28 mouse cellular contexts compared by ENCODE assay signal in genomic region chr4:82325409-82326139, GRCm38 (mm10).
DNase-seq lines count a peak whose midpoint lies in the region; ATAC-seq and TF ChIP-seq lines count a peak whose summit lies in the region.
"Had no signal": no experiment of that assay in that cellular context is flagged by ENCODE, and none has a peak within 500 bp of the region (broad histone marks: within the 10 kb centered on the region; RNA-seq: fewer than 3 reads in every experiment).

No protein-coding gene starts in this region.

- ATAC-seq in forebrain, embryonic 11.5 days (replicated peaks; ENCODE audit: low FRiP score) = 0 out of 2 replicates have a peak, but pooled peaks have one; percentile 27
- 0 out of 2 replicates have a peak, but pooled peaks have one; percentile 6 for ATAC-seq in midbrain, embryonic 12.5 days (ENCODE audit: low FRiP score, low read depth)
- ATAC-seq in forebrain, embryonic 13.5 days = peak; percentile 41
- ATAC-seq: activated CD4-positive, CD25-positive, alpha-beta regulatory T cell, adult 4 months; hindbrain, postnatal 0 days; intestine, embryonic 15.5 days; midbrain, embryonic 13.5 days had no signal

- H3K27me3 ChIP-seq in forebrain, embryonic 11.5 days (ENCODE audit: control insufficient read depth, insufficient read depth, low read length) = no peaks in the 10 kb centered on the region
- no peaks in the 10 kb centered on the region for H3K27me3 ChIP-seq in forebrain, embryonic 10.5 days (ENCODE audit: poor library complexity, severe bottlenecking)
- H3K27me3 ChIP-seq in midbrain, embryonic 12.5 days = no peaks in the 10 kb centered on the region
- no peaks in the 10 kb centered on the region for H3K27me3 ChIP-seq in midbrain, embryonic 10.5 days (ENCODE audit: low read depth, poor library complexity, severe bottlenecking)
- no peaks in the 10 kb centered on the region for H3K27me3 ChIP-seq in forebrain, embryonic 13.5 days
- no peaks in the 10 kb centered on the region for H3K27me3 ChIP-seq in myocyte (ENCODE audit: control insufficient read depth, insufficient read depth, insufficient read length)
- H3K27me3 ChIP-seq: embryonic facial prominence, embryonic 13.5 days; hindbrain, embryonic 12.5 days; intestine, embryonic 15.5 days; limb, embryonic 12.5 days; lung, embryonic 15.5 days; midbrain, embryonic 13.5 days had no signal

- H3ac ChIP-seq in myocyte (ENCODE audit: control insufficient read depth, insufficient read length) = no peak overlapping the region

- H3K9me3 ChIP-seq in forebrain, embryonic 11.5 days (ENCODE audit: control insufficient read depth, low read length) = no peaks in the 10 kb centered on the region
- H3K9me3 ChIP-seq in forebrain, embryonic 10.5 days = no peaks in the 10 kb centered on the region
- H3K9me3 ChIP-seq in midbrain, embryonic 12.5 days = no peaks in the 10 kb centered on the region
- H3K9me3 ChIP-seq in midbrain, embryonic 10.5 days (replicated peaks) = no peaks in the 10 kb centered on the region
- no peaks in the 10 kb centered on the region for H3K9me3 ChIP-seq in forebrain, embryonic 13.5 days (replicated peaks)
- H3K9me3 ChIP-seq: embryonic facial prominence, embryonic 13.5 days; hindbrain, embryonic 12.5 days; intestine, embryonic 15.5 days; limb, embryonic 12.5 days; lung, embryonic 15.5 days; midbrain, embryonic 13.5 days had no signal

- WGBS in forebrain, embryonic 11.5 days = 53% methylated on average over 6 of the region's 6 CpGs
- WGBS in forebrain, embryonic 10.5 days = 76% methylated on average over 6 of the region's 6 CpGs
- WGBS in midbrain, embryonic 12.5 days = 72% methylated on average over 6 of the region's 6 CpGs
- WGBS in midbrain, embryonic 10.5 days = 69% methylated on average over 6 of the region's 6 CpGs
- WGBS in forebrain, embryonic 13.5 days = 31% methylated on average over 6 of the region's 6 CpGs

- H3K4me3 ChIP-seq in forebrain, embryonic 11.5 days (ENCODE audit: low read depth, low read length) = no peak overlapping the region
- H3K4me3 ChIP-seq in forebrain, embryonic 10.5 days = no peak overlapping the region
- H3K4me3 ChIP-seq in midbrain, embryonic 12.5 days = no peak overlapping the region
- H3K4me3 ChIP-seq in midbrain, embryonic 10.5 days = no peak overlapping the region
- no peak overlapping the region for H3K4me3 ChIP-seq in forebrain, embryonic 13.5 days
- H3K4me3 ChIP-seq in myocyte = no peak overlapping the region
- H3K4me3 ChIP-seq: embryonic facial prominence, embryonic 13.5 days; hindbrain, embryonic 12.5 days; intestine, embryonic 15.5 days; limb, embryonic 12.5 days; lung, embryonic 15.5 days; midbrain, embryonic 13.5 days had no signal

- H3K9ac ChIP-seq in forebrain, embryonic 11.5 days (ENCODE audit: low read length) = no peak overlapping the region
- no peak overlapping the region for H3K9ac ChIP-seq in midbrain, embryonic 12.5 days (replicated peaks)
- H3K9ac ChIP-seq in forebrain, embryonic 13.5 days = no peak overlapping the region
- H3K9ac ChIP-seq: embryonic facial prominence, embryonic 13.5 days; hindbrain, embryonic 12.5 days; intestine, embryonic 15.5 days; limb, embryonic 12.5 days; lung, embryonic 15.5 days; midbrain, embryonic 13.5 days had no signal

- H3K27ac ChIP-seq in forebrain, embryonic 11.5 days (ENCODE audit: low read depth, low read length) = peak overlapping the region; percentile 21; the same call in 1 of the 2 replicates
- H3K27ac ChIP-seq in forebrain, embryonic 10.5 days = no peak overlapping the region
- no peak overlapping the region for H3K27ac ChIP-seq in midbrain, embryonic 12.5 days (replicated peaks)
- H3K27ac ChIP-seq in midbrain, embryonic 10.5 days (replicated peaks) = no peak overlapping the region
- H3K27ac ChIP-seq in forebrain, embryonic 13.5 days = peak overlapping the region; percentile 51
- H3K27ac ChIP-seq: embryonic facial prominence, embryonic 13.5 days; hindbrain, embryonic 12.5 days; hindbrain, postnatal 0 days; intestine, embryonic 15.5 days; limb, embryonic 12.5 days; lung, embryonic 15.5 days; midbrain, embryonic 13.5 days; stomach, postnatal 0 days had no signal

- H3K36me3 ChIP-seq in forebrain, embryonic 11.5 days (ENCODE audit: control insufficient read depth, insufficient read depth, low read length) = no peaks in the 10 kb centered on the region
- peaks cover 47% of the 10 kb centered on the region for H3K36me3 ChIP-seq in forebrain, embryonic 10.5 days (replicated peaks)
- H3K36me3 ChIP-seq in midbrain, embryonic 12.5 days = peaks cover 28% of the 10 kb centered on the region
- peaks cover 18% of the 10 kb centered on the region; the same call in 1 of the 2 replicates for H3K36me3 ChIP-seq in midbrain, embryonic 10.5 days
- peaks cover 57% of the 10 kb centered on the region for H3K36me3 ChIP-seq in forebrain, embryonic 13.5 days (ENCODE audit: poor library complexity, severe bottlenecking)
- peaks cover 24% of the 10 kb centered on the region for H3K36me3 ChIP-seq in myocyte (ENCODE audit: control insufficient read depth, insufficient read depth)

- peaks cover 2% of the 10 kb centered on the region; the same call in 1 of the 2 replicates for H3K4me1 ChIP-seq in forebrain, embryonic 11.5 days (replicated peaks; ENCODE audit: control insufficient read depth, insufficient read depth, low read length)
- peaks cover 13% of the 10 kb centered on the region; the same call in 1 of the 2 replicates for H3K4me1 ChIP-seq in forebrain, embryonic 10.5 days
- H3K4me1 ChIP-seq in midbrain, embryonic 12.5 days = peaks cover 3% of the 10 kb centered on the region; the same call in 1 of the 2 replicates
- no peaks in the 10 kb centered on the region for H3K4me1 ChIP-seq in midbrain, embryonic 10.5 days
- H3K4me1 ChIP-seq in forebrain, embryonic 13.5 days = peaks cover 23% of the 10 kb centered on the region
- H3K4me1 ChIP-seq: hindbrain, embryonic 12.5 days; intestine, embryonic 15.5 days; limb, embryonic 12.5 days; midbrain, embryonic 13.5 days had no signal

- no peak for TF ChIP-seq POLR2A in myocyte (IDR thresholded peaks at IDR 0.05; ENCODE audit: insufficient read length, low read depth)

- no peak for DNase-seq in forebrain, embryonic 11.5 days (ENCODE audit: low spot score)
- no peak for DNase-seq in forebrain, embryonic 10.5 days (ENCODE audit: extremely low spot score, low spot score)
- DNase-seq in midbrain, embryonic 10.5 days (ENCODE audit: low spot score) = no peak
- no peak for DNase-seq in adrenal gland, postnatal 14 days
- DNase-seq in left cerebral cortex, adult 8-10 months (ENCODE audit: low spot score in 2 of 2) = no peak
- DNase-seq: cerebellum, adult 9-11 months; embryo, embryonic 11 days; heart, postnatal 36 days; kidney, adult 2 months; kidney, postnatal 36 days; layer of hippocampus, postnatal 36 days; lung, postnatal 36 days; right cerebral cortex, adult 18-20 months; thymus, adult 18-20 months; thymus, postnatal 25 days had no signal

- no peak overlapping the region for H3K4me2 ChIP-seq in forebrain, embryonic 11.5 days (ENCODE audit: low read depth, low read length, severe bottlenecking)
- no peak overlapping the region for H3K4me2 ChIP-seq in midbrain, embryonic 12.5 days (replicated peaks)
- H3K4me2 ChIP-seq in forebrain, embryonic 13.5 days = no peak overlapping the region
- no peak overlapping the region for H3K4me2 ChIP-seq in myocyte (ENCODE audit: low read depth)
- H3K4me2 ChIP-seq: embryonic facial prominence, embryonic 13.5 days; hindbrain, embryonic 12.5 days; intestine, embryonic 15.5 days; limb, embryonic 12.5 days; liver, embryonic 11.5 days; lung, embryonic 15.5 days; midbrain, embryonic 13.5 days had no signal

- H3K79me2 ChIP-seq in myocyte (ENCODE audit: control insufficient read depth, insufficient read depth) = no peaks in the 10 kb centered on the region

TF ChIP-seq in myocyte, 11 proteins besides CTCF, POLR2A, EP300 and RAD21:
- no peak for TF ChIP-seq POLR2AphosphoS2 (IDR thresholded peaks at IDR 0.05; ENCODE audit: insufficient read length, low read depth)
- TF ChIP-seq CEBPB (IDR thresholded peaks at IDR 0.05; ENCODE audit: insufficient read depth, poor library complexity, severe bottlenecking) = peak; percentile 93

Comparison
In these comparisons a context has a peak if more than half of its experiments do, and no peak if none do; other contexts are left out.
1. H3K27ac ChIP-seq: peak in forebrain, embryonic 11.5 days (single experiment) and forebrain, embryonic 13.5 days (single experiment); none in forebrain, embryonic 10.5 days (single experiment), midbrain, embryonic 12.5 days (single experiment) and midbrain, embryonic 10.5 days (single experiment).
2. Peak in every context shown above with its lines, with median percentiles within 50 percentile points of each other: ATAC-seq.